Mouse (Mus musculus) ES-E14 (cell line): ENCODE results near the gene Krtap2-4. TPM values are rescaled to one million over a fixed set of nuclear protein-coding genes. Genes with fewer than 3 reads are reported as not detected.

Experiments used
- DNase-seq: peaks from one replicate; pipeline ENCODE4 v3.0.0-alpha.2; 2013; ENCODE audit warnings: low read depth, low spot score
- H3K27ac ChIP-seq: 2 replicates; pipeline ENCODE4 v1.5.1; 2012; ENCODE audit warnings: low read depth, mild to moderate bottlenecking, low read length, moderate library complexity, mixed read lengths; ENCODE audit not compliant: poor library complexity, insufficient read depth, severe bottlenecking
- H3K36me3 ChIP-seq: 2 replicates; pipeline ENCODE4 v1.6.1; 2012; ENCODE audit warnings: mild to moderate bottlenecking, low read length, moderate library complexity, mixed read lengths; ENCODE audit not compliant: control insufficient read depth, poor library complexity, insufficient read depth, severe bottlenecking
- H3K4me1 ChIP-seq, 2 experiments: fragments of 150-350 bp in 1 of 2; sonication (generic) in 1 of 2; 2 replicates each; pipeline ENCODE4 v1.6.1; 2012; ENCODE audit warnings: low read length in 2 of 2, mild to moderate bottlenecking in 1 of 2, mixed read lengths in 1 of 2; ENCODE audit not compliant: control insufficient read depth in 2 of 2, insufficient read depth in 2 of 2, poor library complexity in 1 of 2
- H3K4me3 ChIP-seq, 2 experiments: fragments of 150-350 bp in 1 of 2; sonication (generic) in 1 of 2; 2 replicates each; pipeline ENCODE4 v1.5.1; 2012; ENCODE audit warnings: low read length in 2 of 2, low read depth in 1 of 2, mild to moderate bottlenecking in 1 of 2, mixed read lengths in 1 of 2; ENCODE audit not compliant: insufficient read depth in 1 of 2, poor library complexity in 1 of 2, severe bottlenecking in 1 of 2
- H3K9ac ChIP-seq: 2 replicates; pipeline ENCODE4 v1.6.1; 2012; ENCODE audit warnings: low read depth, mild to moderate bottlenecking, low read length, mixed read lengths; ENCODE audit not compliant: poor library complexity, insufficient read depth, severe bottlenecking
- H3K9me3 ChIP-seq: fragments of 150-350 bp; sonication (generic); 2 replicates; pipeline ENCODE4 v1.6.1; 2012; ENCODE audit warnings: low read depth, mild to moderate bottlenecking, low read length; ENCODE audit not compliant: control insufficient read depth, insufficient read depth
- CHD2 ChIP-seq: IDR thresholded peaks from 2 replicates; pipeline ENCODE4 v1.6.1; 2014; ENCODE audit warnings: mild to moderate bottlenecking, low read depth, low read length, inconsistent platforms
- HCFC1 ChIP-seq: IDR thresholded peaks from 2 replicates; pipeline ENCODE4 v1.6.1; 2012; ENCODE audit warnings: low read length, inconsistent platforms, borderline replicate concordance; ENCODE audit not compliant: insufficient read depth
- MAFK ChIP-seq: IDR thresholded peaks from 2 replicates; pipeline ENCODE4 v1.6.1; 2014; ENCODE audit warnings: mild to moderate bottlenecking, low read depth, low read length, inconsistent platforms; ENCODE audit not compliant: insufficient read depth
- ZC3H11A ChIP-seq: IDR thresholded peaks from 2 replicates; pipeline ENCODE4 v1.6.1; 2012; ENCODE audit warnings: low read depth, mild to moderate bottlenecking, inconsistent platforms, low read length, borderline replicate concordance
- ZNF384 ChIP-seq: IDR thresholded peaks from 2 replicates; pipeline ENCODE4 v1.6.1; 2012; ENCODE audit warnings: low read depth, low read length, inconsistent platforms
- in situ Hi-C, 2 experiments: fragments of 600-800 bp; cut with MboI; formaldehyde crosslinking; loops; one replicate each; pipeline ENCODE4 v1.15.1; 2025; ENCODE audit warnings: low sequenced_read_pairs in 2 of 2, inconsistent platforms in 1 of 2; ENCODE audit not compliant: unreplicated experiment in 2 of 2
- total RNA-seq: library from RNA; depleted of rRNA; stranded (reverse); fragments of 300-350 nt; gene quantifications from 2 replicates; pipeline ENCODE4 v1.2.3, GENCODE M21; 2012

The Krtap2-4 gene
- total RNA-seq, 1 experiment = not detected

DNA sequence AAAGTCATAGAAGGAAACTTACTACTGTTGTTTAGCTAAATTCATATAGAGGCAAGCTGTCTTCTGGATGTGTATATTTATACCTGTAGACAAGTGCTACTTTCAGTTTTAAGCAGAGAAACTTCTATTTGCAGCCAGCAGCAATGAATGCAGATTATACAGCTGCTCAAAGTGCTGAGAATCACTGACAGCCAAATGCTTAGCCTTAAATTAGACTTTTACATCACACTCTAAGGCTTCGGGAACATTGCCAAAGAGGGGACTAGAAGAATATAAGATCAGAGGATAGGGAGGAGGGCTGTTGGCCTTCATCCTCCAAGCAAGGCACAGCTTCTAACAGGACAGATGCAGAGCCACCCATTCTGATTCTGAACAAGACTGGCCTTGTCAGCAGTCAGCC is 22.4 kb upstream of the Krtap2-4 start:
- Histone ChIP-seq H3K4me3 (no peak overlapping the region), H3K36me3 (no peaks in the 10 kb centered on the region), H3K9ac (no peak overlapping the region), H3K9me3 (no peaks in the 10 kb centered on the region), H3K4me1 (no peaks in the 10 kb centered on the region), H3K27ac (no peak overlapping the region)
- DNase-seq = no peak
- in situ Hi-C loops = no loop called here
- TF ChIP-seq MAFK = no peak
- TF ChIP-seq ZC3H11A = no peak
- no peak for TF ChIP-seq HCFC1
- TF ChIP-seq ZNF384 = no peak
- no peak for TF ChIP-seq CHD2

DNA sequence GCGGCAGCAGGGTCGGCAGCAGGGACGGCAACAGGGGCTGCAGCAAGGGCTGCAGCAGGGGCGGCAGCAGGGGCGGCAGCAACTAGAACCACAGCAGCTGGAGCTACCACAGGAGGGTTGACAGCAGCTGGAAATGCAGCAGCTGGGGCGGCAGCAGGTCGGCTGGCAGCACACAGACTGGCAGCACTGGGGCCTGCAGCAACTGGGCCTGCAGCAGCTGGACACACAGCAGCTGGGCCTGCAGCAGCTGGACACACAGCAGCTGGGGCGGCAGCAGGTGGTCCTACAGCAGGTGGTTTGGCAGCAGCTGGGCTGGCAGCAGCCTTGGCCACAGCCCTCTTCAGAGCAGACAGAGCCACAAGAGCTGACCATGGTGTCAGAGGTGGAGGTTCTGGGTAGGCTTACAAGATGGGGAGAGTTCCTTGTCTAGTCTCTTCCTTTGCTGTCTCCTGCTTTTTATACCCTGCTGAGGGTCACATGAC is 20.0 kb upstream of the Krtap2-4 start, which contains the start of gene Krtap4-2:
Gene Krtap4-2, minus strand, starts transcription at position 432 of the 482 bp plus-strand sequence.
- in situ Hi-C loops = no loop called here
- H3K9ac ChIP-seq = no peak within 1 kb of the TSS
- no peaks in the 10 kb centered on the region for H3K36me3 ChIP-seq
- no peaks in the 10 kb centered on the region for H3K4me1 ChIP-seq
- H3K27ac ChIP-seq = no peak within 1 kb of the TSS
- TF ChIP-seq ZC3H11A (no peak), ZNF384 (no peak), CHD2 (no peak), HCFC1 (no peak), MAFK (no peak)
- H3K9me3 ChIP-seq = no peaks in the 10 kb centered on the region
- no peak for DNase-seq
- no peak within 1 kb of the TSS for H3K4me3 ChIP-seq

DNA sequence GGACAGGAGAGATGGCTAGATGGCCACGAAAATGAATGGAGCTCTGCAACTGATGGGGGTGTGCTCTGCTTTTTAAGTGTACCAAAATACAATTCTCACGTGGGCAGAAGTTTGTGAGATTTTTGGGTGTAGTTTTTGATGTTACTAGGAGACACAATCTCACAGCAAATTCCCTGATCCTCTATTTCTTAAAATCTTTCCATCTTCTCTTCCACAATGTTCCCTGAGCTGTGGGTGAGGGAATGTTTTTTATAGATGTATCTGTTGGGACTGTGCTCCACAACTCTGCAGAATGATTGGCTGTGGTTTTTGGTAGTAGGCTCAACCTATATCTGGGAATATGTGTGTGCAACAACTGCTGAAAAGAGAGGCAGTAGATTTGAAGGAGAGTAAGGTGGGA is 18.6 kb upstream of the Krtap2-4 start:
- Histone ChIP-seq H3K9me3 (no peaks in the 10 kb centered on the region), H3K4me1 (no peaks in the 10 kb centered on the region), H3K36me3 (no peaks in the 10 kb centered on the region), H3K27ac (no peak overlapping the region), H3K4me3 (no peak overlapping the region), H3K9ac (no peak overlapping the region)
- TF ChIP-seq HCFC1 (no peak), ZC3H11A (no peak), MAFK (no peak), ZNF384 (no peak), CHD2 (no peak)
- no peak for DNase-seq
- in situ Hi-C loops = no loop called here

DNA sequence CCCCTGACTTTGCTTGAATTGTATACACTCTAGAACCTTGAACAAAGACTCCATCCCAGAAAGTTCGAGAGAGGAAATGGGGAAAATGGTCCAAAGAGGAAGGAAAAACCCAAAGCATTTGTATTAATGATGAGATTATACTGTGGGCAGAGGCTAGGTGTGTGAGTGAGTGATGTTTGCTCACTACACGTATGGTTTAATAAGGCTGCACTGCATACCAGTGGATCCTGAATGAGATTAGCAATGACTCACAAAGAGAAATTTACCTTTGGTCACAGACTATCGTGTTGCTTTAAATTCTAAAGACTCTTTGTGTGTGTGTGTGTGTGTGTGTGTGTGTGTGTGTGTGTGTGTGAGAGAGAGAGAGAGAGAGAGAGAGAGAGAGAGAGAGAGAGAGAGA is 16.2 kb upstream of the Krtap2-4 start:
- DNase-seq = no peak
- no peak overlapping the region for H3K9ac ChIP-seq
- TF ChIP-seq ZNF384 = no peak
- TF ChIP-seq CHD2 = no peak
- no peak for TF ChIP-seq HCFC1
- TF ChIP-seq ZC3H11A = no peak
- no peak for TF ChIP-seq MAFK
- in situ Hi-C loops = no loop called here
- no peak overlapping the region for H3K27ac ChIP-seq
- H3K4me1 ChIP-seq = no peaks in the 10 kb centered on the region
- H3K9me3 ChIP-seq = no peaks in the 10 kb centered on the region
- H3K36me3 ChIP-seq = no peaks in the 10 kb centered on the region
- H3K4me3 ChIP-seq = no peak overlapping the region

GRCm38 (mm10) chr11:99628138-99628537 is 13.5 kb upstream of the Krtap2-4 start, which contains the start of gene Krtap4-1:
TSS of gene Krtap4-1 (minus strand) at chr11:99628238.
- Histone ChIP-seq H3K9ac (no peak within 1 kb of the TSS), H3K9me3 (no peaks in the 10 kb centered on the region), H3K27ac (no peak within 1 kb of the TSS), H3K4me3 (0 out of 4 replicates have a peak within 1 kb of the TSS, but pooled peaks of 1 of the 2 experiments have one; percentile 0), H3K4me1 (no peaks in the 10 kb centered on the region), H3K36me3 (no peaks in the 10 kb centered on the region)
- TF ChIP-seq ZC3H11A = no peak
- TF ChIP-seq HCFC1 = no peak
- TF ChIP-seq ZNF384 = no peak
- TF ChIP-seq MAFK = no peak
- TF ChIP-seq CHD2 = no peak
- in situ Hi-C loops = no loop called here
- DNase-seq = no peak
